ENCODE assay signal across 11 mouse cellular contexts in the genomic region with DNA sequence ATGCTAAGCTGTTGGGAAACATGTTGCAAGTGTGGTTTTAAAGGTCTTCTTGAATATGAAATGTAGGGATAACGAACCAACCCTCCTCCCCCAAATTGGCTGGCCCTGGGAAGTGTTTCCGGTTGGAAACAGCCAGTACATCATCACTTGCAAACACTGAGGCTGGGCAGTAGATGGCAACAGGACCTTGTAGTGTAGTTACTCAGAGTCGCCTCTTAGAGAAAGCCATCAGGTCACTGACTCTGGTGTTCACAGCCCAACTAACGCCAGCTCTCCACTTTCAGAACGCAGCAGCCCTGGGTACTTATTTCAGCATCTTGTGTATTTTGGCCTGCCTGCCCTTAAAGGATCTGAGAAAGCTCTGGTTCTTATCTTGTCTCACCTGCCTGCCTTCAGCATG. TPM values are rescaled to one million over a fixed set of nuclear protein-coding genes. Genes with fewer than 3 reads are reported as not detected.
A peak's percentile ranks its signal among the peaks of the same experiment; 100 is the strongest.
DNase-seq lines count a peak whose midpoint lies in the region; ATAC-seq and TF ChIP-seq lines count a peak whose summit lies in the region.
"Had no signal": no experiment of that assay in that cellular context is flagged by ENCODE, and none has a peak within 500 bp of the region (broad histone marks: within the 10 kb centered on the region; RNA-seq: fewer than 3 reads in every experiment).

No protein-coding gene starts in this region.

- H3K36me3 ChIP-seq in liver, embryonic 14.5 days (replicated peaks; ENCODE audit: control insufficient read depth, insufficient read depth, low read depth) = no peaks in the 10 kb centered on the region
- H3K36me3 ChIP-seq in liver, embryonic 11.5 days (ENCODE audit: control insufficient read depth, insufficient read depth, low read length) = no peaks in the 10 kb centered on the region
- no peaks in the 10 kb centered on the region for H3K36me3 ChIP-seq in lung, postnatal 0 days (ENCODE audit: insufficient read depth, low read length)
- H3K36me3 ChIP-seq: hindbrain, embryonic 12.5 days had no signal

- 41% methylated on average over 5 of the region's 5 CpGs for WGBS in liver, embryonic 14.5 days (ENCODE audit: insufficient replicate concordance)
- WGBS in liver, embryonic 11.5 days = 44% methylated on average over 5 of the region's 5 CpGs
- WGBS in lung, postnatal 0 days = 25% methylated on average over 5 of the region's 5 CpGs

- no peak overlapping the region for H3K9ac ChIP-seq in liver, embryonic 14.5 days (replicated peaks)
- H3K9ac ChIP-seq in liver, embryonic 11.5 days (ENCODE audit: low read depth, low read length) = no peak overlapping the region
- H3K9ac ChIP-seq in lung, postnatal 0 days (replicated peaks; ENCODE audit: low read depth) = no peak overlapping the region
- H3K9ac ChIP-seq: hindbrain, embryonic 12.5 days had no signal

- no peaks in the 10 kb centered on the region for H3K9me3 ChIP-seq in liver, embryonic 14.5 days (ENCODE audit: control insufficient read depth, low read length)
- H3K9me3 ChIP-seq in liver, embryonic 11.5 days (ENCODE audit: control insufficient read depth, low read length) = no peaks in the 10 kb centered on the region
- H3K9me3 ChIP-seq in lung, postnatal 0 days (ENCODE audit: low read length) = no peaks in the 10 kb centered on the region
- H3K9me3 ChIP-seq: hindbrain, embryonic 12.5 days had no signal

- H3K27me3 ChIP-seq in liver, embryonic 14.5 days (ENCODE audit: control insufficient read depth, insufficient read depth, low read length) = no peaks in the 10 kb centered on the region
- H3K27me3 ChIP-seq in liver, embryonic 11.5 days (replicated peaks; ENCODE audit: control insufficient read depth, insufficient read depth, low read length) = no peaks in the 10 kb centered on the region
- no peaks in the 10 kb centered on the region for H3K27me3 ChIP-seq in lung, postnatal 0 days (replicated peaks; ENCODE audit: insufficient read depth, low read length)
- H3K27me3 ChIP-seq: hindbrain, embryonic 12.5 days had no signal

- TF ChIP-seq EP300 in liver, embryonic 14.5 days (IDR thresholded peaks at IDR 0.05; ENCODE audit: low read depth) = no peak
- TF ChIP-seq EP300 in lung, postnatal 0 days (IDR thresholded peaks at IDR 0.05) = no peak

- peaks cover 0 to 8% of the 10 kb centered on the region in 2 experiments; a peak in 2 of 4 replicates for H3K4me1 ChIP-seq in liver, embryonic 14.5 days (replicated peaks; ENCODE audit: control insufficient read depth in 2 of 2, insufficient read depth in 2 of 2, low read length in 1 of 2)
- H3K4me1 ChIP-seq in liver, embryonic 11.5 days (replicated peaks; ENCODE audit: control insufficient read depth, insufficient read depth, low read length) = peaks cover 6% of the 10 kb centered on the region
- H3K4me1 ChIP-seq in lung, postnatal 0 days (ENCODE audit: insufficient read depth, low read depth, low read length) = no peaks in the 10 kb centered on the region
- H3K4me1 ChIP-seq: hindbrain, embryonic 12.5 days had no signal

- H3K4me2 ChIP-seq in liver, embryonic 14.5 days (ENCODE audit: low read depth) = no peak overlapping the region
- H3K4me2 ChIP-seq in liver, embryonic 11.5 days = no peak overlapping the region
- H3K4me2 ChIP-seq in lung, postnatal 0 days (replicated peaks; ENCODE audit: low read depth, low read length) = no peak overlapping the region
- H3K4me2 ChIP-seq: hindbrain, embryonic 12.5 days had no signal

- H3K4me3 ChIP-seq in liver, embryonic 14.5 days (ENCODE audit: insufficient read depth in 1 of 2, low read depth in 2 of 2, low read length in 2 of 2) = no peak overlapping the region
- H3K4me3 ChIP-seq in liver, embryonic 11.5 days (ENCODE audit: low read depth, low read length) = no peak overlapping the region
- H3K4me3 ChIP-seq in lung, postnatal 0 days (ENCODE audit: low read depth, low read length) = no peak overlapping the region
- H3K4me3 ChIP-seq: erythroblast, embryonic 14.5 days; hindbrain, embryonic 12.5 days had no signal

- no peak for DNase-seq in frontal cortex, postnatal 36 days (ENCODE audit: low spot score in 2 of 2)
- DNase-seq in liver, embryonic 14.5 days (ENCODE audit: low read depth in 3 of 3, low spot score in 3 of 3) = no peak
- DNase-seq in liver, embryonic 11.5 days (ENCODE audit: low spot score) = no peak
- DNase-seq in adrenal gland, postnatal 10 days = peak; percentile 20
- DNase-seq in lung, postnatal 0 days (ENCODE audit: low spot score) = peak; percentile 49
- no peak for DNase-seq in right cerebral cortex, adult 2 months (ENCODE audit: low spot score in 2 of 2)
- DNase-seq in frontal cortex, postnatal 25 days (ENCODE audit: low spot score in 2 of 2) = no peak
- DNase-seq: cerebellum, adult 11 months had no signal

- peak; percentile 44 for TF ChIP-seq CTCF in liver, embryonic 14.5 days (IDR thresholded peaks at IDR 0.05; ENCODE audit: low read depth)
- TF ChIP-seq CTCF in lung, postnatal 0 days (IDR thresholded peaks at IDR 0.05) = peak; percentile 58

- peak; percentile 79 for ATAC-seq in frontal cortex, adult (ENCODE audit: low TSS enrichment)
- ATAC-seq in liver, embryonic 14.5 days (ENCODE audit: insufficient read depth) = no peak
- ATAC-seq in liver, embryonic 11.5 days (replicated peaks; ENCODE audit: low FRiP score) = no peak
- ATAC-seq in lung, postnatal 0 days = peak; percentile 49

- H3K27ac ChIP-seq in liver, embryonic 14.5 days = no peak overlapping the region
- H3K27ac ChIP-seq in liver, embryonic 11.5 days (ENCODE audit: low read depth, low read length) = no peak overlapping the region
- H3K27ac ChIP-seq in lung, postnatal 0 days (ENCODE audit: low read length) = no peak overlapping the region
- H3K27ac ChIP-seq: hindbrain, embryonic 12.5 days had no signal

RNA-seq across cellular contexts. Expression of gene 4921524J17Rik, which starts 28.2 kb away (rescaled TPM):
- polyA plus RNA-seq in liver, embryonic 14.5 days (2012; rRNA removed) = 5.4 and 7.0 TPM in 2 replicates
- 15.4 and 17.1 TPM in 2 replicates for polyA plus RNA-seq in liver, embryonic 14.5 days (2014; fragmentation: Nextera tagmentation; extraction: Ambion mirVana)
- polyA plus RNA-seq in liver, embryonic 11.5 days (2014; fragmentation: Nextera tagmentation; extraction: Ambion mirVana) = 38.3 TPM in 2 replicates
- total RNA-seq in adrenal gland, postnatal 10 days (2021) = 10 to 100 TPM; 15.3 to 21.4 TPM
- 41.9 and 42.4 TPM in 2 replicates for polyA plus RNA-seq in lung, postnatal 0 days (2015; fragmentation: Nextera tagmentation; extraction: Ambion mirVana)

RNA-seq across cellular contexts. Expression of gene Gpt2, which starts 31.6 kb away (rescaled TPM):
- polyA plus RNA-seq in liver, embryonic 14.5 days (2012; rRNA removed) = 8.1 and 8.7 TPM in 2 replicates
- polyA plus RNA-seq in liver, embryonic 14.5 days (2014; fragmentation: Nextera tagmentation; extraction: Ambion mirVana) = 13.1 and 15.5 TPM in 2 replicates
- 25.7 and 27.0 TPM in 2 replicates for polyA plus RNA-seq in liver, embryonic 11.5 days (2014; fragmentation: Nextera tagmentation; extraction: Ambion mirVana)
- 10 to 100 TPM; 47.9 to 54.3 TPM for total RNA-seq in adrenal gland, postnatal 10 days (2021)
- polyA plus RNA-seq in lung, postnatal 0 days (2015; fragmentation: Nextera tagmentation; extraction: Ambion mirVana) = 4.6 and 6.7 TPM in 2 replicates
- polyA plus RNA-seq: erythroblast, embryonic 14.5 days had no signal

Comparison
In these comparisons a context has a peak if more than half of its experiments do, and no peak if none do; other contexts are left out.
1. ATAC-seq: peak in frontal cortex, adult (single experiment) and lung, postnatal 0 days (single experiment); none in liver, embryonic 14.5 days (single experiment) and liver, embryonic 11.5 days (single experiment).
2. DNase-seq: peak in adrenal gland, postnatal 10 days (single experiment) and lung, postnatal 0 days (single experiment); none in frontal cortex, postnatal 36 days (0 of 2), liver, embryonic 14.5 days (0 of 3), liver, embryonic 11.5 days (single experiment), right cerebral cortex, adult 2 months (0 of 2) and frontal cortex, postnatal 25 days (0 of 2).